Mouse (Mus musculus): ENCODE results near the gene Ckmt1.
"Not testable (repeated sequence)": the region's sequence is repeated elsewhere in the genome, so short reads cannot be mapped to it uniquely, and the experiment has no call there.

Gene Ckmt1

DNA sequence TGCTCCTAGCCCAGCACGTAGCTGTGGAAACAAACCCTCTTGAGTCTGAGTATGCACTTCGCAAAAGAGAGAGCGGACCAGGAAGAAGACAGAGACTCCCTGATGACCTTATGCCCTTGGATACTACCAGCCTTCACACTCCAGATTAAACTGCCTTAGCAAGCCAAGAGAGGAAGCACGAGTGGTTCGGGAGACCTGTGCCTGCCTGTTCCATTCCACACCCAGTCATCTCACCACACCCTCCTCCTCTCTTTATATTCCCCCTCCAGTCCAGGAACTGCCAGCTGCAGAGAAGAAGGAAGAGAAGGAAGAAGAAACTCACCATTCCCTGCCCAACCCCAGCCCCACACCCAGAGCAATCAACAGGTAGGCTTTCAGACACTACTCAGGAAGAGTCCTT is at the start of gene Ckmt1:
Ckmt1 (plus strand) TSS at position 221 of the 400 bp plus-strand sequence.
- DNase-seq (ENCODE audit: low spot score) = no peak

DNA sequence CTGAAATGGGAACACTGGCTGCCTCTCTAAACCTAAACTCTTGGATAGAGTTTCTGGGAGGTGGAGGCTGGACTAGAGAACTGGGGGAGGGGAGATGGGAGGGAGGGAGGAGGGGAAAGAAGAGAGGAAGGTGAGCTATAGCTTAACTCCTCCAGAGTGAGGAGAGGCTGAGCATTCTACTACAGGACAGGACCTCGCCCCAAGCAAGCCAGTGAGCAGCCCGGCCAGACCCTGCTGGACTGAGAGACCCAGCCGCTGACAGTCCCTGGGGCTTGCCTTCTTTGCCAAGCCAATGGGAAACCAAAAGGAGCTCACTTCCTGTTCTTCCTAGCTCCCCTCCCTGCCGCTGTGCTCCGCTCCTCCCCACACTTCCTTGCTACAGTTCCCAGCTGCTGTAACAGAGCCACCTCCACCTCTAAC is 48.5 kb upstream of the Ckmt1 start:
- no peak for DNase-seq (ENCODE audit: low spot score)

DNA sequence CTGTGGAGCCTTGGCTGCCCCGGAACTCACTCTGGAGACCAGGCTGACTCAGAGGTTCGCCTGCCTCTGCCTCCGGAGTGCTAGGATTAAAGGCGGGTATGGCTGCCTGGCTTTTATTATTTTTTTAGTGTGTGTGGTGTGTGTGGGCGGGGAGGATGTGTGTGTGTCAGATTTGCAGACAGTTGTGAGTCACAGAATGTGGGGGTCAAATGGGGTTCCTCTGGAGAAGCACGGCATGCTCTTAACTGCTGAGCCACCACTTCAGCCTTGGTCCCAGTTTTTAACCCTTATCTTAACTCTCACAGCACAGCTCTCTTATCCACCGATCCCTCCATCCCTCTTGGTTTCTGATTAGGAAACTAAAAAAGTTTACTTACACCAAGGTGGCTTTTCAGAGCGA is 41.2 kb upstream of the Ckmt1 start:
- DNase-seq (ENCODE audit: low spot score) = no peak

DNA sequence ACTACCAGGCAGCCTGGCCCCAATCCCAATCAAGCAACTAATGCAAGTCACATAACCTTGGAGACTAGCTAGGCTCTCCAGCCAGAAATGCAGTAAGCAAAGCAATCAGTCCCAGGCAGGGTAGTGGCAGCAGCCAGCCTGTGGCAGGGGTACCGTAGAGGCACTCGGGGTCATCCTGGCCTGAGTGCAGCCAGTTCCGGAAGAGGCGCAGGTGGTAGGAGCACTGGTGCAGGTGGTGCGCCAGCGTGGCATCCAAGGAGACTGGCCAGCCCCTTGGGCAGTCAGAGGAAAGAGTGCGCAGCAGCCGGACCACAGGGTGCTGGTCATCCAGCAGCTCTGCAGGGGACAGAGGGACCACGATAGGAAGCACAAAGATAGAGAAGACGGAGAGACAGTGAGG is 34.5 kb upstream of the Ckmt1 start:
- no peak for DNase-seq (ENCODE audit: low spot score)

DNA sequence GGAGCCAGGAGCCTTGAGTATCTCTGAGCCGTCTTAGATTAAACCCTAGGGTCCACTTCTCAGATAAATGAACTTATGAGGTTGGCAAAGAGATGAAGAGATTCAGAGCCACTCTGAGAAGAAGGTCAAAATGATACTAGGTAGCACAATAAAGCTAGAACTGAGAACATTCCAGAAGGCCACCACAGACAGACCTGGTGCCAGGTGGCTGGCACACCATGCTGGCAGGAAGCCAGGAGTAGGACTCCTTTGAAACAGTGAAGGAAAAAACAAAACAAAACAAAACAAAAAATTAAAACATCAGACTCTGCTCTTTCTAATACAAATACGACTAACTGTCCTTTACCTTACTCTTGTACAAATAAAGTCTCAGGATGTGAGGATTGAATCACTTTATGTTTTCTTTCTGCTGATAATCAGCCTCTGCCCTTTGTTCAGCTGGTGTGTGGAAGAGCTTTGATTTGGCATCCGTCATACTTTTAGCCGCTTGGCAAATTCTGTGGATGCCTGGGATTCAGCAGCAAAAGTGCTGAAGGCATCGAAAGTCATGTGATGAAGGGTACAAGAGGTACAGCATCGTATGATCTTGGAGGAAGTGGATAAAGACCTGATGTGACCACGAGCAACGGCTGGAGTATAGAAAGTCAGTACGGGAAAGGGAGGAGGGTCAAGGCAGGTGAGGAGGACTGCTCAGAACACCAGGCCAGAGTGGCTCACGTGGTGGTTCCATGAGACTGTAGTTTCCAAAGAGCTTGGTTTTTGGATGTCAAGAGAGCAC is 33.6 kb upstream of the Ckmt1 start:
- DNase-seq (ENCODE audit: low spot score) = no peak

DNA sequence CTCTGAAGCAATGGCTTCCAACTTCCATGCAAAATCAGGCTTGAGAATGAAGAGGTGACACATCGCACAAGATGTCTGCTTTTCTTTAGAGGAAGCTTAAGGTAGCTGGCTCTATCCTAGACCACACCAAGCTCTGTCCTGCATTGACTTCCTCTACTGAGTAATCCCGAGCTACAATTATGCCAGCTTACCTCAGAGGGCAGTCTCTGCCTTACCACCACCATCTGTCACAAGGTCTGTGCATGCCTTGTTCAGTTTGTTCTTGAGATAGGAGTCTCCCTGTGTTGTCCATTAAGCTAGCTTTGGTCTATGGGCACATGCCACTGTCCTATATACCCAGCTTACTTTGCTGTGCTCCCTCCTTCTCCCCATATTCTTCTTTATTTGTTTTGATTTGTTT is 28.0 kb upstream of the Ckmt1 start:
- no peak for DNase-seq (ENCODE audit: low spot score)

DNA sequence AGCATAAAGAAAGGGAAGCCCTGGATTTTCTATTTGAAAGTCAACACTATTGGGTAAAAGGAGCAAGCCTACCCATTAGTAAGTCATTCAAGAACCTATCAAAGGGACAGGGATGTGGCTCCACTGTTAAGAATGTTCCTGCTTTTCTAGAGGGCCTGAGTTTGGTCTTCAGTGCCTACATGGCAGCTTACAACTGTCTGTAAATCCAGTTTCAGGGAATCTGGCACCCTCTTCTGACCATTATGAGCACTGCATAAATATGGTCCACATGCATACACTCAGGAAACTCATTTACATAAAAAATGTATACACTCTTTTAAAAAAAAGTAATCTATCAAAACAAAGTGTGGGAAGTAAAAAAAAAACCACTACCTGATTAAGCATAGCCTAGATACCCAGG is 18.5 kb upstream of the Ckmt1 start:
- DNase-seq (ENCODE audit: low spot score) = no peak

DNA sequence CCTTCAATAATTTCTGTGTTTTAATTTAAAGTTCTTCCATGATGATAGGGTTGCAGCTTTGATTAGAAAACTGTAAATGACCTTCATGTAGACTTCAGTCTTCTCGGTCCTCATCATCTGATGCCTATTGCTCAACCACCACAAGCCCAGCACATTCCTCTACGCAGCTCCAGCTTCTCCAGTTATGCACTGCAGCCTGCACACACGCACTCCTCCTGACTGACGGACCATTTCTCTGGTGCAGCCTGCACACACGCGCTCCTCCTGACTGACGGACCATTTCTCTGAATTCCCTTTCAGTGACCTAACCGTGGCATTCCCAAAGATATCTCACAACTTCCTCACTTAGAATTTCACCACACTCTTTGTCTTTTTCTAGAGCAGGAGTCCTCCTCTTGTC is 4.4 kb upstream of the Ckmt1 start:
- no peak for DNase-seq (ENCODE audit: low spot score)

DNA sequence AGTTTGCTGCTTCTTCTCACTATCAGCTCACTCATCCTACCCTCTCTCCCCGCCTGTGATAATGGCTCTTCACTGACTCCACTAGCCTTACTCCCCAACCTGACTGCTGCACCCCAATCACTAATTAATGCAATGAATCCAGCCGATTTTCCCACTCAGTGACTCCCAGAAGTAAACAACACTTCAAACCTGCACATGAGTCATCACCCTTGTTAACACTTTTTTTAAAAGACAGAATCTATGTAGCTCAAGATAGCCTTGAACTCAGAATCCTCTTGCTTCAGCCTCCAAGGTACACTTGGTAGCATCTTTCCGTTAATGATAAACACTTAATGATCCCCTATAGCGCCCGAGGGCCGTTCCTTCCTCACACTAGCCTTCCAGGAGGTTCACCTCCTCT is 3.1 kb upstream of the Ckmt1 start:
- DNase-seq (ENCODE audit: low spot score) = no peak

DNA sequence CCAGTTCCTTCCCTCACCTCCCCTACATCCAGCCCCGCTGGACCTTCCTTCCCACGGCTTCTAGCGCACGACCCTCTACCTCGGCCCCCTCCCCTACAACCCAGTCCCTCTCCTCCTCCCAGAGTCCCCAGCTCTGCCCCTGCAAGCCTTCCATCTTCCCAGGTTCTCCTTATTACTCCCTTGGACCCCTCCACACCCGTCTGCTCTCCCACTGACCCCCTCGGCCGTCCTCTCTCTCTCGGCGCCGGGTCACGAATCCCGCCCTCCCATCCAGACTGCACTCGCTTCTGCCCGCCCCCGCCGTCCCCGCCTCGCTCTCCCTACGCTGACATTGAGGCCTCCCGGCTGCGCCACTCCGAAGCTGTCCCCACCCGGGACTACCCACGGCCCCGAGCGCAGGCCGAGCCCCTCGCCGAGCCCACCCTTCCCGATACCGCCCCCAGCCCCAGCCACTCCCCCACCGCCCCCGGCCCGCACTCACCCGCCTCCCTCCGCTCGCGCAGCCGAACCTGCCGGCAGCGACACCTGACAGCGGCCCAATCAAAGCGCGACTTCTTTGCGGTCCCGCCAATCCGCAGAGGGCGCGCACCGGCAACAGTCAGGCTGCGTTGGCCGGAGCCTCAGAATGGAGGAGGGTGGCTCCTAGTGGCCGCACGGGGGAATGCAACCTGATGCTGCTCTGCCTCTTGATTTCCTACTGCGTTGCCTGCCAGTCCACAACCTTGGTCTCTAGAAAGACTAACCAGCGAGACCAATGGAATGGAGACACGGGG is 2.5 kb upstream of the Ckmt1 start, which contains the start of gene Ppip5k1:
Ppip5k1 (minus strand) TSS at position 577 of the 773 bp plus-strand sequence.
- DNase-seq (ENCODE audit: low spot score) = peak; percentile 96

DNA sequence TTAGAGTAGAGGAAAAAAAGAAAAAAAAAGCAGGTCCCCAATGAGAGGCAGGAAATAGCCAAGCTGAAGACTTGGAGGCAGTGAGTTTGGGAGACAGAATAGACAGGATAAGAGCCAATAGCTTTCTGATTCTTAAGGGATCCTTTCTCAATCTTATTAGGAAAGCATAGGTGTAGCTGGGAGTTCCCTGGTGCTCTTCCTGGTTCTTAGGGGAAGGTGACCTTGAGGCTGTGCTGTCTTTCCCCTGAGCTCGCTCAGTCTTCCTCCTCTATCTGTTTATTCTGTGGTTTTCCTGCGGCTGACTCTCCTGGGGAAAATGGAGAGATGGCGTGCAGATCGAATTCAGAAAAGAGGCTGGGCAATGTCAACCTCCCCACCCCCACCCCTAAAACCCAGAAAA is 447 bp downstream of the Ckmt1 start:
- DNase-seq (ENCODE audit: low spot score) = no peak

DNA sequence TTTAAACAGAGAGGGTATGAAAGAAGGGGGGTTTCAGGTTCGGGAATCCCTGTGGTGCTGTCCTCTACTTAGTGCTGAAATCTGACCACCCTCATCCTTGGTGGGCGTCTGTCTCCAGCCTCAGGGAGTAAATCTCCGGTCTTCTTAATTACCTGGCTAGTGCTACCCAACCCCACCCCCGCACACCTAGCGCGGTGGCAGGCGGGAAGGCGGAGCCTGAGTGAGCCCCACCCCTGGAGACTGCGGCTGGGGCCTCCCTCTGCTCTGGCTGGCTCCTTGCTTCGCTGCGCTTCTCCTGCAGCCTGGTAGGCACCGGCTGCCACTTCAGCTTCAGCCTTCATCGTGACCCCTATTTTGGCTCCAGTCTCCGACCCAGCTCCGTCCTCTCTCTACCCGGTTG is 867 bp downstream of the Ckmt1 start:
- peak; percentile 58 for DNase-seq (ENCODE audit: low spot score)

DNA sequence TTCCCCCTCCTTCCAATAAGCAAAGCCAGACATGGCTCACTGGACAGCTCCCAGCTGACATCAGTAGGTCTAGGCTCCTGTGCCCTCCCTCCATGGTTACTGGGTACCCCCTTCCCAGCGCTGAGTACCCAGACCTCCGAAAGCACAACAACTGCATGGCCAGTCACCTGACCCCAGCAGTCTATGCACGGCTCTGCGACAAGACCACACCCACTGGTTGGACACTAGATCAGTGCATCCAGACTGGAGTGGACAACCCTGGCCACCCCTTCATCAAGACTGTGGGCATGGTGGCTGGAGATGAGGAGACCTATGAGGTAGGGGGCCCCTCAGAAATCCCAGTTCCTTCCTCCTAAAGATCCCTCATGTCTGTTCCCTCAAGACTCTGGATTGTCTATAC is 1.9 kb downstream of the Ckmt1 start:
- no peak for DNase-seq (ENCODE audit: low spot score)

DNA sequence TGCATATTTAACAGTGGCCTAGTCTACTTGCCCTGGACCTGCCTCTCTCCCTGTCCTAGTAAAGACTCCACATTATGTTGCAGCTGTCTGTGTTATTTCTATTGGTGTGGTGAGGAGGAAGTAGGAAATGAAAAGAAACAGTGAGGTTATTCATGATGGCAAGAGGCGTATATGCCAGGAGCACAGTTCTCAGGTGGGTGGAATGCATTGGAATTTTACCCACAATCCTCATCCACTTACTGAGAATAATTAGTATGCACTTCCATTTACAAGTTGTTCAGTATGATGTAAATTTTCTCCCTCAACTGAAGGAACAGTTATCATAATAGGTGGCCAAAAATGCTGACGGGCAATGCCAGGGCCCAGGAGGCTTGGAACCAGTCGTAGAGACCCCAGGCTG is 6.1 kb downstream of the Ckmt1 start:
- no peak for DNase-seq (ENCODE audit: low spot score)

DNA sequence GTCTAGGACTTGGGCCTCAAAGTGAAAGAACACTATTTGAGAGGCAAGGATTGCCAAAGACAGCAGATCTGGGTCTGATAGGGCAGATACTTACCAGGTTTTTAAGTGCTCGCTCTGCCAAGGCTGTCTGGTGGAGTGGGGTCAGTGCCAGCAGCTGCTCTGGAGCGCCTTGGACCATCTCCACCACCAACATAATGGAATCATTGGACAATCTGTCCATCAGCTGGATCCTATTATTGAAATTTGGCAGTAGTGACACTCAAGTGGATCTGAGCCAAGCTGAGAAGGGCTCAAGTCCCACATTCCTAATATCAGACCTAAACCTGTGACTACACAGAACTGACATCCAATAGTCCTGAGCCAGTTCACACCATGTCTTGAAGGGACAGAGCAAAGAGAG is 11.3 kb downstream of the Ckmt1 start:
- no peak for DNase-seq (ENCODE audit: low spot score)

DNA sequence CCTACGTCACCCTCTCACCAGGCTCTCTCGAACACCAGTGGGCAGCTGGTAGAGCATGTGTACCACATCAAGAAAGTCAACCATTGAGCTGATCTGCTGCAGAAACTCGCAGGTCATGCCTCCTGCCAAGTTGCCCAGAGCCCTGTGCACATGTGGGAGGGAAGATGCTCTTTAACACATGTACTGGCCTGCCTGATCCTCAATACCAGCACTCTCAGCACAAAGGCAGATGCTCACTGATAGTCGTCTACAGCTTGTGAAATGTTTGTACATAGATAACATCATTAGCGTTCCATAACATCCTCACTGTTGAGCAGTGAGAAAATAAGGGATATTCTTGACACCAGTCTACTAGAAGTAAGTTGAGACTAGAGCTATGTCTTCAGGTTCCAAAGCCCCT is 13.4 kb downstream of the Ckmt1 start:
- DNase-seq (ENCODE audit: low spot score) = no peak

DNA sequence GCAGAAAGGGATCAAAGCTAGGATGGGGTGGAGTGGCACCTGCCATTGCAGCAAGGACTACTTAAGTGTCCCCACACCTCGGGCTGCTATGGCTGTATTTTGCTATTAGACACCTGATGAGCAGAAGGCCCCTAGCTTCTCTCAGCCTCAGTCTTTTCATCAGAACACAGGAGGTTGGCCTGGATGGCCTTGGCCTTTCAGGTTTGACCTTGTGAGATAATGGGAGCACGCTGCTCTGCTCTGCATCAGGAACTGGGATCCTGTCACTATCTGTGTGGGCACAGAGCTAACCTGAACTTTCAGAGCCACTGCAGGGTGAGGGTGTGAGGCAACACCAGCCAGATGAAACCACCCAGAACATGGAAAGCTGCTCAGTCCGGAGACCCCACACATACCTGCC is 14.8 kb downstream of the Ckmt1 start:
- DNase-seq (ENCODE audit: low spot score) = no peak

DNA sequence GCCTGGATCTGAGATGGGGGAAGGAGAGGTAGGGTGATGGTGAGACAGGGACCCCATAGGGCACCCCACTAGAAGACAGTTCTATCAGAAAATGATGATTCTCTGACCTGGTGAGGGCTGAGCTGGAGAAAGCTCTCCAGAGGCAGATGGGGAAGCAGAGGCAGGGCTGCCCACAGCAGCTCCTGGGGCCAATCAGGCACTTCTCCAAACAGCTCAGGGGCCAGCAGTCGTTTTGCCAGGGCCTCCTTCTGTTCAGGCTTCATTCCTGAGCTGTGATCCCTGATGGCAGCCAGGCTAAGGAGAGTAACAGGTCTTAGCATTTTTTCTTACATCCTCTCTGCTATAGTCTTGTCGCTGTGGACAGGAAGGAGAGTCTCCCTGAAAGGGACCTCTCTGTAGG is 17.3 kb downstream of the Ckmt1 start:
- DNase-seq (ENCODE audit: low spot score) = no peak

DNA sequence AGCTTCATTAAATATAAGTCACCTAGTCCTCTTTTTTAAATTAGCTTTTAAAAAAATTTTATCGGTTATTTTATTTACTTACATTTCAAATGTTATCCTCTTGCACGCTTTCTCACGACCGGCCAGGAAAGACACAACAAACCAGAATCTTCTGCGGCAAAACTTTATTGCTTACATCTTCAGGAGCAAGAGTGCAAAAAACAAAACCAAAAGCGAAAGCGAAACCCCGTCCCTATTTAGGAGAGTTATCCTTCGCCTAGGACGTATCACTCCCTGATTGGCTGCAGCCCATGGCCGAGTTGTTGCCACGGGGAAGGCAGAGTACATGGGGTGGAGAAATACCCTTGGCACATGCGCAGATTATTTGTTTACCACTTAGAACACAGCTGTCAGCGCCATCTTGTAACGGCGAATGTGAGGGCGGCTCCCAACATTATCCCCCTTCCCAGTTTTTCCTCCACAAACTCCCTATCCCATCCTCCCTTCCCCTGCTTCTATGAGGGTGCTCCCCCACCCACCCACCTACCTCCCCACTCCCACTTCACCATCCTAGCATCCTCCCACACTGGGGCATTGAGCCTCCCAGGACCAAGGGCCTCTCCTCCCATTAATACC is 29.6 kb downstream of the Ckmt1 start, which contains the start of gene Strc:
Strc (minus strand) TSS at position 208 of the 615 bp plus-strand sequence.
- DNase-seq (ENCODE audit: low spot score) = not testable (repeated sequence)

DNA sequence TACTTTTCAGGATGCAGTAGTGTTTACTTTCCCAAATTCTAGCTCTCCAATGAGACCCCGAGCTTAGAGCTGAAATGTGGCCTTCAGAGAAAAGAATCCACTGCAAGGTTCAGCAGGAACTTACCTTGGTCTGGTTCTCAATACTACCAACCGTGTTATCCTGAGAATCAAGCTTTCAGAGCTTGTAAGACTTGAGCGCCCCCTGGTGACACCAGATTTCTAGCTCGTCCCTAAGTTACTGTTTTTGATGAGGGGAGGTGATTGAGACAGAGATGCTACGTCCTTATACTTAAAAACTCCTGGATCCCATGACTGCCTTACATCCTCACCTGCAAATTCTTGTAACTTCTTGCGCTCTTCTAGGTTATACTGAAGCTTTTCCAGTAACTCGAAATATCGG is 39.1 kb downstream of the Ckmt1 start:
- peak; percentile 71 for DNase-seq (ENCODE audit: low spot score)

DNA sequence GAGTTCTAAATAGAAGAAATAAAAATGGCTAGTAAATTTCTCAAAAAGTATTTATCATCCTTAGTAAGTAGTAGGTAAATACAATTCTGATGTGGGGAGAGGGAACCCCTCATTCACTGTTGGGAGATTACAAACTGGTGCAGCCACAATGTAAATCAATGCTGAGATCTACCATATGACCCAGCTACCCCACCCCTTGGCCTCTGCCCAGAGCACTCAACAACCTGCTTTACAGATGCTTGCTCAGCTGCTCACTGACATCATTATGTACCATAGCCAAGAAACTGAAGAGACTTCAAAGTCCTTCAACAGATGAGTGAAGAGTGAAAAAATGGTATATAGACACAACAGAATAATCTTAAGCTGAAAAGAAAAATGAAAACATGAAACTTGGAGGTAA is 45.8 kb downstream of the Ckmt1 start:
- DNase-seq (ENCODE audit: low spot score) = no peak

DNA sequence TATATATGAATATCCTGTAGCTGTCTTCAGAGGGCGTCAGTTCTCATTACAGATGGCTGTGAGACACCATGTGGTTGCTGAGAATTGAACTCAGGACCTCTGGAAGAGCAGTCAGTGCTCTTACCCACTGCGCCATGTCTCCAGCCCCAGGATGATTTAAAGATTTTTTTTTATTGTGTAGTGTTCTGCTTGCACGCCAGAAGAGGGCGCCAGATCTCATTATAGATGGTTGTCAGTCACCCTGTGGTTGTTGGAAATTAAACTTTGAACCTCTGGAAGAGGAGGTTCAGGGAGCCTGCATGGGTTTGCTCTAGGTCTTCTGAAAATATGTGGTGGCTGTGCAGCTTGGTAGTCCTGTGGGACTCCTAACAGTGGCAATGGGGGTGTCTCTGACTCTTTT is 50.6 kb downstream of the Ckmt1 start:
- peak; percentile 13 for DNase-seq (ENCODE audit: low spot score)

DNA sequence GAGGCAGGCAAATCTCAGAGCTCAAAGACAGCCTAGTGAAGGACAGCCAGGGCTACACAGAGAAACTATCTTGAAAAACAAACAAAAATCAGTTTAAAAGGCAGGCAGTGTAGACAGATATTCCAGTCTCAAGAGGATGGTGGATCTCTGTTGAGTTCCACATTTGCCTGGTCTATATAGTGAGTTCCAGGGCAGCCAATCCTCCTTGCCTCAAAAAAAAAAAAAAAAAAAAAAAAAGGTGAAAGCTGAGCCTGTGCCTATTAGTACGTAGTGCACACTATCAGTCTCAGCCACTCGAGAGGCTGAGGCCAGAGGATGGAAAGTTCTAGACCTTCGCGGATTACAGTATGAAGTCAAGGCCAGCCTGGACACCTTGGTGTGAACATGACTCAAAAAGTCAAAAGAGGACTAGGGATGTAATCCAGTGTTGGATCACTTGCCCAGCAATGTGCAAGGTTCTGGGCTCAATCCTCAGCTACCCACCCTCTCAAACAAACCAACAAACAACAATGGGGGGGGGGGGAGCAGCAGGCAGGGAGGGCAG is 55.4 kb downstream of the Ckmt1 start:
- DNase-seq (ENCODE audit: low spot score) = no peak
